Mouse (Mus musculus): Measurements from ENCODE around the gene Dpt. TPM values are rescaled to one million over a fixed set of nuclear protein-coding genes. Genes with fewer than 3 reads are reported as not detected.

Gene Dpt
- polyA plus RNA-seq, 1 experiment: 6.3 TPM

- TF ChIP-seq CEBPB (IDR thresholded peaks at IDR 0.05; ENCODE audit: insufficient read depth, poor library complexity, severe bottlenecking) (no peak), MYOG (IDR thresholded peaks at IDR 0.05; ENCODE audit: control insufficient read depth in 1 of 3, insufficient read depth in 1 of 3, insufficient read length in 2 of 3, low read depth in 2 of 3) (no peak), REST (IDR thresholded peaks at IDR 0.05; ENCODE audit: insufficient read depth, insufficient read length) (no peak), POLR2A (IDR thresholded peaks at IDR 0.05; ENCODE audit: insufficient read length, low read depth) (no peak), TCF3 (IDR thresholded peaks at IDR 0.05; ENCODE audit: insufficient read length, low read depth) (no peak), E2F4 (IDR thresholded peaks at IDR 0.05; ENCODE audit: insufficient read depth) (no peak), USF1 (IDR thresholded peaks at IDR 0.05; ENCODE audit: low read depth) (no peak), TCF12 (IDR thresholded peaks at IDR 0.05; ENCODE audit: insufficient read depth, poor library complexity, severe bottlenecking) (no peak), POLR2AphosphoS2 (IDR thresholded peaks at IDR 0.05; ENCODE audit: insufficient read length, low read depth) (no peak), MAX (IDR thresholded peaks at IDR 0.05; ENCODE audit: low read depth) (no peak), SRF (IDR thresholded peaks at IDR 0.05; ENCODE audit: control insufficient read depth, insufficient read length, low read depth) (no peak), MYOD1 (IDR thresholded peaks at IDR 0.05; ENCODE audit: control insufficient read depth in 1 of 3, insufficient read length in 2 of 3, low read depth in 2 of 3) (no peak)
- Histone ChIP-seq H3K36me3 (ENCODE audit: control insufficient read depth, insufficient read depth) (no peaks in the 10 kb centered on the region), H3K4me3 (no peak overlapping the region), H3ac (ENCODE audit: control insufficient read depth, insufficient read length) (no peak overlapping the region), H3K79me2 (ENCODE audit: control insufficient read depth, insufficient read depth) (no peaks in the 10 kb centered on the region), H3K27me3 (ENCODE audit: control insufficient read depth, insufficient read depth, insufficient read length) (no peaks in the 10 kb centered on the region), H3K4me2 (ENCODE audit: low read depth) (peak overlapping the region; percentile 48)
Observed at GRCm38 (mm10) chr1:164809371-164809770, 12.9 kb downstream of the Dpt start.

DNA sequence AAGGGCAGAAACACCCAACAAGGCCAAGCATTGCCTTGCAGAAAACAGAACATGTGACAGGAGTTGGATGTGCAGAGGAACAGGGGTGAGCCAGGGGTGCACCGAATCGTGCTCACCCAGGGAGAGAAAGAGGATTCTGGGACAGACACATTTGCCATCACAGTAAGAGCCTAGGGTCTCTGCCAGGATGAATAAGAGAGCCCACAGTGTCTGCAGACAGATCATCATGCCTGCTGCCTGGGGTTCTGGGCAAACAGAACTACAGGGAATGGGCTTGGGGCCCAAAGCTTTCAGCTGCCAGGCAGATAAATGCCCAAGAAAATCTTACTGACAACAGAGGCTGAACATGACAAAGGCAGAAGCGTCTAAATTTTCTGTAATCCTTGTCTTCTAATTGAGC lies 14.9 kb downstream of the Dpt start:
- Histone ChIP-seq H3K4me2 (ENCODE audit: low read depth) (no peak overlapping the region), H3K27me3 (ENCODE audit: control insufficient read depth, insufficient read depth, insufficient read length) (no peaks in the 10 kb centered on the region), H3K36me3 (ENCODE audit: control insufficient read depth, insufficient read depth) (no peaks in the 10 kb centered on the region), H3ac (ENCODE audit: control insufficient read depth, insufficient read length) (no peak overlapping the region), H3K79me2 (ENCODE audit: control insufficient read depth, insufficient read depth) (no peaks in the 10 kb centered on the region), H3K4me3 (no peak overlapping the region)
- TF ChIP-seq E2F4 (IDR thresholded peaks at IDR 0.05; ENCODE audit: insufficient read depth) (no peak), USF1 (IDR thresholded peaks at IDR 0.05; ENCODE audit: low read depth) (no peak), TCF12 (IDR thresholded peaks at IDR 0.05; ENCODE audit: insufficient read depth, poor library complexity, severe bottlenecking) (no peak), MAX (IDR thresholded peaks at IDR 0.05; ENCODE audit: low read depth) (no peak), CEBPB (IDR thresholded peaks at IDR 0.05; ENCODE audit: insufficient read depth, poor library complexity, severe bottlenecking) (no peak), MYOD1 (IDR thresholded peaks at IDR 0.05; ENCODE audit: control insufficient read depth in 1 of 3, insufficient read length in 2 of 3, low read depth in 2 of 3) (no peak), POLR2A (IDR thresholded peaks at IDR 0.05; ENCODE audit: insufficient read length, low read depth) (no peak), TCF3 (IDR thresholded peaks at IDR 0.05; ENCODE audit: insufficient read length, low read depth) (no peak), POLR2AphosphoS2 (IDR thresholded peaks at IDR 0.05; ENCODE audit: insufficient read length, low read depth) (no peak), MYOG (IDR thresholded peaks at IDR 0.05; ENCODE audit: control insufficient read depth in 1 of 3, insufficient read depth in 1 of 3, insufficient read length in 2 of 3, low read depth in 2 of 3) (no peak), SRF (IDR thresholded peaks at IDR 0.05; ENCODE audit: control insufficient read depth, insufficient read length, low read depth) (no peak), REST (IDR thresholded peaks at IDR 0.05; ENCODE audit: insufficient read depth, insufficient read length) (no peak)

- no peaks in the 10 kb centered on the region for H3K79me2 ChIP-seq (ENCODE audit: control insufficient read depth, insufficient read depth)
- H3K4me3 ChIP-seq: no peak overlapping the region
- H3ac ChIP-seq (ENCODE audit: control insufficient read depth, insufficient read length): no peak overlapping the region
- no peak overlapping the region for H3K4me2 ChIP-seq (ENCODE audit: low read depth)
- no peaks in the 10 kb centered on the region for H3K36me3 ChIP-seq (ENCODE audit: control insufficient read depth, insufficient read depth)
- H3K27me3 ChIP-seq (ENCODE audit: control insufficient read depth, insufficient read depth, insufficient read length): no peaks in the 10 kb centered on the region
- TF ChIP-seq USF1 (IDR thresholded peaks at IDR 0.05; ENCODE audit: low read depth): no peak
- no peak for TF ChIP-seq POLR2A (IDR thresholded peaks at IDR 0.05; ENCODE audit: insufficient read length, low read depth)
Observed at GRCm38 (mm10) chr1:164814243-164814642, 17.8 kb downstream of the Dpt start.

- no peak for TF ChIP-seq POLR2A (IDR thresholded peaks at IDR 0.05; ENCODE audit: insufficient read length, low read depth)
- Histone ChIP-seq H3K4me3 (no peak overlapping the region), H3K4me2 (ENCODE audit: low read depth) (peak overlapping the region; percentile 9), H3ac (ENCODE audit: control insufficient read depth, insufficient read length) (no peak overlapping the region), H3K36me3 (ENCODE audit: control insufficient read depth, insufficient read depth) (no peaks in the 10 kb centered on the region), H3K79me2 (ENCODE audit: control insufficient read depth, insufficient read depth) (no peaks in the 10 kb centered on the region), H3K27me3 (ENCODE audit: control insufficient read depth, insufficient read depth, insufficient read length) (no peaks in the 10 kb centered on the region)
Observed at GRCm38 (mm10) chr1:164815330-164815729, 18.9 kb downstream of the Dpt start.

DNA sequence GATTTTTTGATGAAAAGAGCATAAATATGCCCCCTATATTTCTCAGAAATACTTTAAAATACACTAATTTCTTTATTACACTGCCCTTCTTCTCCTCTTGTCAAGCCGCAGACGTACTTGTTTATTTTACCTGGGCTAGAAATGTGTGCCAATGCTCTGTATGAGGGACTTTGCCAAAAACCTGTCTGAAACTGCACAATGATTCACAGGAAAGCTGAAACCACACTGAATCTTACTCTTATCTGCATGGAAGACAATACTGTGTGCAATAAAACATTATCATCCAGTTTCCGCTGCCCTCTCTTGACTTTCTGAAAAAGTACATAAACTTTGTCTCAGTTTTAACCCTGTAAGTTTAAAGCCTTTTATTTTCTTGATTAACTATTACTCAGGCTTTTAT lies 20.9 kb downstream of the Dpt start:
- Histone ChIP-seq H3K79me2 (ENCODE audit: control insufficient read depth, insufficient read depth) (no peaks in the 10 kb centered on the region), H3K4me3 (no peak overlapping the region), H3K27me3 (ENCODE audit: control insufficient read depth, insufficient read depth, insufficient read length) (no peaks in the 10 kb centered on the region), H3K4me2 (ENCODE audit: low read depth) (no peak overlapping the region), H3ac (ENCODE audit: control insufficient read depth, insufficient read length) (no peak overlapping the region), H3K36me3 (ENCODE audit: control insufficient read depth, insufficient read depth) (no peaks in the 10 kb centered on the region)
- TF ChIP-seq REST (IDR thresholded peaks at IDR 0.05; ENCODE audit: insufficient read depth, insufficient read length) (no peak), CEBPB (IDR thresholded peaks at IDR 0.05; ENCODE audit: insufficient read depth, poor library complexity, severe bottlenecking) (no peak), MYOG (IDR thresholded peaks at IDR 0.05; ENCODE audit: control insufficient read depth in 1 of 3, insufficient read depth in 1 of 3, insufficient read length in 2 of 3, low read depth in 2 of 3) (no peak), SRF (IDR thresholded peaks at IDR 0.05; ENCODE audit: control insufficient read depth, insufficient read length, low read depth) (no peak), MYOD1 (IDR thresholded peaks at IDR 0.05; ENCODE audit: control insufficient read depth in 1 of 3, insufficient read length in 2 of 3, low read depth in 2 of 3) (no peak)

All from myocyte (in vitro differentiated cells).